11 mouse cellular contexts compared by ENCODE assay signal in genomic region chr5:129124070-129124828, GRCm38 (mm10). TPM values are rescaled to one million over a fixed set of nuclear protein-coding genes. Genes with fewer than 3 reads are reported as not detected.
A peak's percentile ranks its signal among the peaks of the same experiment; 100 is the strongest.
DNase-seq lines count a peak whose midpoint lies in the region; ATAC-seq and TF ChIP-seq lines count a peak whose summit lies in the region.
"Had no signal": no experiment of that assay in that cellular context is flagged by ENCODE, and none has a peak within 500 bp of the region (broad histone marks: within the 10 kb centered on the region; RNA-seq: fewer than 3 reads in every experiment).

No protein-coding gene starts in this region.

- H3K36me3 ChIP-seq in hindbrain, embryonic 10.5 days, result 0 out of 2 replicates have a peak, but pooled peaks cover 3% of the 10 kb centered on the region
- no peaks in the 10 kb centered on the region for H3K36me3 ChIP-seq in hindbrain, embryonic 12.5 days
- H3K36me3 ChIP-seq in midbrain, embryonic 14.5 days (ENCODE audit: control insufficient read depth, insufficient read depth, low read length), result no peaks in the 10 kb centered on the region
- no peaks in the 10 kb centered on the region for H3K36me3 ChIP-seq in midbrain, embryonic 16.5 days (ENCODE audit: control insufficient read depth, insufficient read depth, low read length)
- no peaks in the 10 kb centered on the region for H3K36me3 ChIP-seq in limb, embryonic 14.5 days (ENCODE audit: control insufficient read depth, insufficient read depth, low read length)
- H3K36me3 ChIP-seq in intestine, embryonic 15.5 days, result no peaks in the 10 kb centered on the region
- H3K36me3 ChIP-seq: heart, embryonic 15.5 days; liver, embryonic 13.5 days had no signal

- ATAC-seq in hindbrain, embryonic 12.5 days (ENCODE audit: low FRiP score), result no peak
- ATAC-seq in midbrain, embryonic 14.5 days (ENCODE audit: low FRiP score, low TSS enrichment), result no peak
- no peak for ATAC-seq in midbrain, embryonic 16.5 days
- peak; percentile 32 for ATAC-seq in common myeloid progenitor, adult 5-6 weeks (replicated peaks; ENCODE audit: low read depth, poor library complexity, severe bottlenecking)
- ATAC-seq in limb, embryonic 14.5 days (ENCODE audit: low FRiP score, low read depth), result no peak; the same call in 1 of the 2 replicates
- no peak for ATAC-seq in intestine, embryonic 15.5 days
- ATAC-seq: hindbrain, embryonic 16.5 days had no signal

- WGBS in hindbrain, embryonic 10.5 days, result 43% methylated on average over 11 of the region's 11 CpGs
- 39% methylated on average over 11 of the region's 11 CpGs for WGBS in hindbrain, embryonic 12.5 days
- 33% methylated on average over 11 of the region's 11 CpGs for WGBS in midbrain, embryonic 14.5 days
- 27% methylated on average over 11 of the region's 11 CpGs for WGBS in midbrain, embryonic 16.5 days
- WGBS in limb, embryonic 14.5 days, result 20% methylated on average over 11 of the region's 11 CpGs
- 33% methylated on average over 11 of the region's 11 CpGs for WGBS in intestine, embryonic 15.5 days

- no peak overlapping the region for H3K9ac ChIP-seq in hindbrain, embryonic 12.5 days
- H3K9ac ChIP-seq in midbrain, embryonic 14.5 days (replicated peaks; ENCODE audit: low read length), result no peak overlapping the region
- no peak overlapping the region for H3K9ac ChIP-seq in midbrain, embryonic 16.5 days (ENCODE audit: low read depth, low read length)
- no peak overlapping the region for H3K9ac ChIP-seq in limb, embryonic 14.5 days (ENCODE audit: low read depth, low read length, severe bottlenecking)
- no peak overlapping the region for H3K9ac ChIP-seq in intestine, embryonic 15.5 days
- H3K9ac ChIP-seq: heart, embryonic 15.5 days; liver, embryonic 13.5 days had no signal

- peak overlapping the region; percentile 5; the same call in 1 of the 2 replicates for H3K27ac ChIP-seq in hindbrain, embryonic 10.5 days
- H3K27ac ChIP-seq in hindbrain, embryonic 12.5 days, result no peak overlapping the region
- H3K27ac ChIP-seq in midbrain, embryonic 14.5 days (replicated peaks; ENCODE audit: low read depth, low read length), result no peak overlapping the region
- no peak overlapping the region for H3K27ac ChIP-seq in midbrain, embryonic 16.5 days (ENCODE audit: low read length)
- H3K27ac ChIP-seq in limb, embryonic 14.5 days (replicated peaks; ENCODE audit: low read depth, low read length), result peak overlapping the region; percentile 58; the same call in 1 of the 2 replicates
- no peak overlapping the region for H3K27ac ChIP-seq in intestine, embryonic 15.5 days
- H3K27ac ChIP-seq: heart, embryonic 15.5 days; liver, embryonic 13.5 days had no signal

- peaks cover 13% of the 10 kb centered on the region for H3K4me1 ChIP-seq in hindbrain, embryonic 10.5 days (replicated peaks)
- peaks cover 8% of the 10 kb centered on the region for H3K4me1 ChIP-seq in hindbrain, embryonic 12.5 days
- no peaks in the 10 kb centered on the region for H3K4me1 ChIP-seq in midbrain, embryonic 14.5 days (ENCODE audit: control insufficient read depth, insufficient read depth, low read length)
- H3K4me1 ChIP-seq in midbrain, embryonic 16.5 days (ENCODE audit: control insufficient read depth, insufficient read depth, low read length), result peaks cover 8% of the 10 kb centered on the region
- peaks cover 5% of the 10 kb centered on the region; the same call in 1 of the 2 replicates for H3K4me1 ChIP-seq in limb, embryonic 14.5 days (ENCODE audit: control insufficient read depth, insufficient read depth, low read length)
- H3K4me1 ChIP-seq in intestine, embryonic 15.5 days (replicated peaks), result 0 out of 2 replicates have a peak, but pooled peaks cover 5% of the 10 kb centered on the region
- H3K4me1 ChIP-seq: heart, embryonic 15.5 days; liver, embryonic 13.5 days had no signal

- peaks cover 6% of the 10 kb centered on the region; the same call in 1 of the 2 replicates for H3K9me3 ChIP-seq in hindbrain, embryonic 10.5 days
- peaks cover 6% of the 10 kb centered on the region for H3K9me3 ChIP-seq in hindbrain, embryonic 12.5 days (replicated peaks)
- H3K9me3 ChIP-seq in midbrain, embryonic 14.5 days (ENCODE audit: control insufficient read depth, low read length), result no peaks in the 10 kb centered on the region
- 0 out of 2 replicates have a peak, but pooled peaks cover 4% of the 10 kb centered on the region for H3K9me3 ChIP-seq in midbrain, embryonic 16.5 days (replicated peaks; ENCODE audit: control insufficient read depth, low read length, poor library complexity, severe bottlenecking)
- no peaks in the 10 kb centered on the region for H3K9me3 ChIP-seq in limb, embryonic 14.5 days (ENCODE audit: control insufficient read depth, low read length)
- H3K9me3 ChIP-seq in intestine, embryonic 15.5 days, result no peaks in the 10 kb centered on the region
- H3K9me3 ChIP-seq: heart, embryonic 15.5 days; liver, embryonic 13.5 days had no signal

- DNase-seq in hindbrain, embryonic 10.5 days (ENCODE audit: low spot score), result no peak
- DNase-seq in midbrain, embryonic 14.5 days, result peak; percentile 26
- DNase-seq in limb, embryonic 14.5 days (ENCODE audit: low spot score), result no peak
- DNase-seq: cerebellum, postnatal 14 days; liver, embryonic 13.5 days had no signal

- H3K27me3 ChIP-seq in hindbrain, embryonic 10.5 days (ENCODE audit: insufficient read depth, poor library complexity, severe bottlenecking), result no peaks in the 10 kb centered on the region
- H3K27me3 ChIP-seq in hindbrain, embryonic 12.5 days, result no peaks in the 10 kb centered on the region
- no peaks in the 10 kb centered on the region for H3K27me3 ChIP-seq in midbrain, embryonic 14.5 days (ENCODE audit: control insufficient read depth, insufficient read depth, low read length)
- no peaks in the 10 kb centered on the region for H3K27me3 ChIP-seq in midbrain, embryonic 16.5 days (ENCODE audit: control insufficient read depth, insufficient read depth, low read depth, low read length)
- no peaks in the 10 kb centered on the region for H3K27me3 ChIP-seq in limb, embryonic 14.5 days (ENCODE audit: control insufficient read depth, insufficient read depth, low read length)
- no peaks in the 10 kb centered on the region for H3K27me3 ChIP-seq in intestine, embryonic 15.5 days (replicated peaks)
- H3K27me3 ChIP-seq: heart, embryonic 15.5 days; liver, embryonic 13.5 days had no signal

- no peak overlapping the region for H3K4me3 ChIP-seq in hindbrain, embryonic 10.5 days
- H3K4me3 ChIP-seq in hindbrain, embryonic 12.5 days, result no peak overlapping the region
- no peak overlapping the region for H3K4me3 ChIP-seq in midbrain, embryonic 14.5 days (replicated peaks; ENCODE audit: low read depth, low read length)
- no peak overlapping the region for H3K4me3 ChIP-seq in midbrain, embryonic 16.5 days (ENCODE audit: low read depth, low read length)
- H3K4me3 ChIP-seq in limb, embryonic 14.5 days (replicated peaks; ENCODE audit: low read length), result no peak overlapping the region
- H3K4me3 ChIP-seq in intestine, embryonic 15.5 days (replicated peaks), result no peak overlapping the region
- H3K4me3 ChIP-seq: heart, embryonic 15.5 days; liver, embryonic 13.5 days had no signal

- H3K4me2 ChIP-seq in hindbrain, embryonic 12.5 days (replicated peaks), result no peak overlapping the region
- H3K4me2 ChIP-seq in midbrain, embryonic 14.5 days (ENCODE audit: low read length), result no peak overlapping the region
- no peak overlapping the region for H3K4me2 ChIP-seq in midbrain, embryonic 16.5 days (ENCODE audit: low read length)
- 0 out of 2 replicates have a peak overlapping the region, but pooled peaks have one; percentile 6 for H3K4me2 ChIP-seq in limb, embryonic 14.5 days (replicated peaks; ENCODE audit: low read depth, low read length, severe bottlenecking)
- no peak overlapping the region for H3K4me2 ChIP-seq in intestine, embryonic 15.5 days (replicated peaks)
- H3K4me2 ChIP-seq: heart, embryonic 15.5 days; liver, embryonic 13.5 days had no signal

- no peak for TF ChIP-seq POLR2A in limb, embryonic 14.5 days (IDR thresholded peaks at IDR 0.05; ENCODE audit: borderline replicate concordance, extremely low read depth, insufficient read depth, insufficient read length)

RNA-seq across cellular contexts. Expression of gene Adgrd1, which starts 27.7 kb away (rescaled TPM):
- polyA plus RNA-seq in hindbrain, embryonic 10.5 days (2016; fragmentation: Nextera tagmentation; extraction: Ambion mirVana), result 0.06 and 0.13 TPM in 2 replicates
- polyA plus RNA-seq in hindbrain, embryonic 12.5 days (2016; fragmentation: Nextera tagmentation; extraction: Ambion mirVana), result 0.09 TPM in 2 replicates
- polyA plus RNA-seq in midbrain, embryonic 14.5 days (2014; fragmentation: Nextera tagmentation; extraction: Ambion mirVana), result 0.07 and 0.19 TPM in 2 replicates
- polyA plus RNA-seq in midbrain, embryonic 16.5 days (2015; fragmentation: Nextera tagmentation; extraction: Ambion mirVana), result 0.11 and 0.21 TPM in 2 replicates
- total RNA-seq in common myeloid progenitor, adult 5-6 weeks (2017), result 0.39 and 0.96 TPM in 2 replicates
- 2.0 and 2.2 TPM in 2 replicates for polyA plus RNA-seq in limb, embryonic 14.5 days (2012; rRNA removed)
- 1.0 and 1.9 TPM in 2 replicates for polyA plus RNA-seq in limb, embryonic 14.5 days (2014; fragmentation: Nextera tagmentation; extraction: Ambion mirVana)
- polyA plus RNA-seq in intestine, embryonic 15.5 days (2015; fragmentation: Nextera tagmentation; extraction: Ambion mirVana), result 1.2 and 1.3 TPM in 2 replicates

Comparison
In these comparisons a context has a peak if more than half of its experiments do, and no peak if none do; other contexts are left out.
1. H3K27ac ChIP-seq: peak in hindbrain, embryonic 10.5 days (single experiment) and limb, embryonic 14.5 days (single experiment); none in hindbrain, embryonic 12.5 days (single experiment), midbrain, embryonic 14.5 days (single experiment), midbrain, embryonic 16.5 days (single experiment) and intestine, embryonic 15.5 days (single experiment).